22 mouse cellular contexts compared by ENCODE assay signal in the genomic region with DNA sequence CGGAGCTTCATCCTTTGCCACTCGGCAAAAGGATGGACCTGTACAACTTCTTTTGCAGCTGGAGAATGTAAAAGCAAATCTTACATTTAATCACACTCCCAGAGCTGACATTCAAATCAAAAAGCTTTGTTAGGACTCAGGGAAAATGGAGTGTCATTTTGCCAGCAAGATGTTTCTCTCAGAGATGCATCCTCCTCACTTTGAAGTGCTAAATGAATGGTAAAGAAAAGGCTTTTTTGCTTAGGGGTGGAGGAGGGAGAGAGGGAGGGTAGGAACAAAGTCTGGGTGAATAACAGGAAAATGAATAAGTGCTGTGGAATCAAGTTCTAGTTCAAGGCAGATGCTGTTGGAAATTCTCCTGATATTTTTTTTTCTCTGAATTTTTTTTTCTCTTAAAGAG. TPM values are rescaled to one million over a fixed set of nuclear protein-coding genes. Genes with fewer than 3 reads are reported as not detected.
DNase-seq lines count a peak whose midpoint lies in the region; ATAC-seq and TF ChIP-seq lines count a peak whose summit lies in the region.
"Had no signal": no experiment of that assay in that cellular context is flagged by ENCODE, and none has a peak within 500 bp of the region (broad histone marks: within the 10 kb centered on the region; RNA-seq: fewer than 3 reads in every experiment).

No protein-coding gene starts in this region.

- DNase-seq in layer of hippocampus, adult 2 months (ENCODE audit: low spot score in 2 of 2): peak in 1 of 2 experiments; percentile 31
- DNase-seq in layer of hippocampus, postnatal 36 days: no peak
- DNase-seq in NIH3T3 (ENCODE audit: low read depth): peak; percentile 42
- DNase-seq in brain, embryonic 14.5 days (ENCODE audit: low read depth): peak; percentile 35
- DNase-seq in cerebellum, adult 11-12 months: no peak
- no peak for DNase-seq in cerebellum, postnatal 36 days
- DNase-seq: adrenal gland, adult 2 months; adrenal gland, postnatal 25 days; cerebellum, adult 11 months; cerebellum, adult 9-10 months; cerebellum, postnatal 25 days; gastrocnemius, postnatal 14 days; heart, adult 2 months; heart, postnatal 36 days; kidney, adult 9 months had no signal

- H3K4me1 ChIP-seq in forebrain, embryonic 16.5 days (replicated peaks; ENCODE audit: control insufficient read depth, insufficient read depth, low read length): no peaks in the 10 kb centered on the region
- H3K4me1 ChIP-seq in forebrain, embryonic 12.5 days: no peaks in the 10 kb centered on the region
- H3K4me1 ChIP-seq: embryonic facial prominence, embryonic 13.5 days; heart, embryonic 13.5 days; hindbrain, embryonic 15.5 days had no signal

- H3K9ac ChIP-seq in forebrain, embryonic 16.5 days (replicated peaks; ENCODE audit: low read depth, low read length): no peak overlapping the region
- H3K9ac ChIP-seq in forebrain, embryonic 12.5 days: no peak overlapping the region
- H3K9ac ChIP-seq: embryonic facial prominence, embryonic 13.5 days; heart, embryonic 13.5 days; hindbrain, embryonic 15.5 days had no signal

- ATAC-seq in forebrain, embryonic 16.5 days: no peak
- ATAC-seq in forebrain, embryonic 12.5 days (ENCODE audit: low FRiP score): no peak
- ATAC-seq: intestine, embryonic 16.5 days had no signal

- 0 out of 2 replicates have a peak overlapping the region, but pooled peaks have one; percentile 26 for H3K27ac ChIP-seq in forebrain, embryonic 16.5 days (ENCODE audit: low read length)
- no peak overlapping the region for H3K27ac ChIP-seq in forebrain, embryonic 12.5 days
- H3K27ac ChIP-seq in layer of hippocampus, adult 2 months: peak overlapping the region; percentile 62; the same call in 1 of the 2 replicates
- H3K27ac ChIP-seq: embryonic facial prominence, embryonic 13.5 days; heart, adult 2 months; heart, embryonic 13.5 days; hindbrain, embryonic 15.5 days had no signal

- no peak for TF ChIP-seq POLR2A in brain, embryonic 14.5 days (IDR thresholded peaks at IDR 0.05; ENCODE audit: borderline replicate concordance, extremely low read depth, insufficient read depth, insufficient read length, poor library complexity, severe bottlenecking)

- TF ChIP-seq CTCF in layer of hippocampus, adult 2 months (conservative IDR thresholded peaks at IDR 0.05): no peak
- no peak for TF ChIP-seq CTCF in brain, embryonic 14.5 days (IDR thresholded peaks at IDR 0.05; ENCODE audit: borderline replicate concordance, extremely low read depth, insufficient read depth, insufficient read length)

- WGBS in forebrain, embryonic 16.5 days: 71% methylated on average over 2 of the region's 2 CpGs
- 89% methylated on average over 2 of the region's 2 CpGs for WGBS in forebrain, embryonic 12.5 days

- H3K27me3 ChIP-seq in forebrain, embryonic 16.5 days (replicated peaks; ENCODE audit: control insufficient read depth, insufficient read depth, low read length): no peaks in the 10 kb centered on the region
- no peaks in the 10 kb centered on the region for H3K27me3 ChIP-seq in forebrain, embryonic 12.5 days
- H3K27me3 ChIP-seq: CH12.LX; embryonic facial prominence, embryonic 13.5 days; hindbrain, embryonic 15.5 days had no signal

- no peak overlapping the region for H3K4me2 ChIP-seq in forebrain, embryonic 16.5 days (ENCODE audit: low read length)
- H3K4me2 ChIP-seq in forebrain, embryonic 12.5 days: no peak overlapping the region
- H3K4me2 ChIP-seq: embryonic facial prominence, embryonic 13.5 days; heart, embryonic 13.5 days; hindbrain, embryonic 15.5 days had no signal

- H3K4me3 ChIP-seq in forebrain, embryonic 16.5 days (replicated peaks; ENCODE audit: low read length): no peak overlapping the region
- H3K4me3 ChIP-seq in forebrain, embryonic 12.5 days (replicated peaks): no peak overlapping the region
- H3K4me3 ChIP-seq in layer of hippocampus, adult 2 months: no peak overlapping the region
- H3K4me3 ChIP-seq: embryonic facial prominence, embryonic 13.5 days; heart, adult 2 months; heart, embryonic 13.5 days; hindbrain, embryonic 15.5 days had no signal

- no peaks in the 10 kb centered on the region for H3K9me3 ChIP-seq in forebrain, embryonic 16.5 days (ENCODE audit: control insufficient read depth, low read length)
- no peaks in the 10 kb centered on the region for H3K9me3 ChIP-seq in forebrain, embryonic 12.5 days
- H3K9me3 ChIP-seq: embryonic facial prominence, embryonic 13.5 days; heart, embryonic 13.5 days; hindbrain, embryonic 15.5 days had no signal

- H3K36me3 ChIP-seq in forebrain, embryonic 16.5 days (ENCODE audit: control insufficient read depth, insufficient read depth): no peaks in the 10 kb centered on the region
- no peaks in the 10 kb centered on the region for H3K36me3 ChIP-seq in forebrain, embryonic 12.5 days (replicated peaks)
- H3K36me3 ChIP-seq: embryonic facial prominence, embryonic 13.5 days; heart, embryonic 13.5 days; hindbrain, embryonic 15.5 days had no signal

RNA-seq across cellular contexts. Expression of gene Gria1, which starts 53.4 kb away (rescaled TPM):
- 60.5 and 75.1 TPM in 2 replicates for polyA plus RNA-seq in forebrain, embryonic 16.5 days (2015; fragmentation: Nextera tagmentation; extraction: Ambion mirVana)
- 9.6 and 9.7 TPM in 2 replicates for polyA plus RNA-seq in forebrain, embryonic 12.5 days (2016; fragmentation: Nextera tagmentation; extraction: Ambion mirVana)
- total RNA-seq in layer of hippocampus, adult 2 months (2021): 100 to 1,000 TPM; 751 TPM
- total RNA-seq in layer of hippocampus, postnatal 36 days (2021): 100 to 1,000 TPM; 709 to 721 TPM
- 29.6 and 38.1 TPM in 2 replicates for polyA plus RNA-seq in brain, embryonic 14.5 days (2012; rRNA removed)

Comparison
In these comparisons a context has a peak if more than half of its experiments do, and no peak if none do; other contexts are left out.
1. DNase-seq: peak in NIH3T3 (single experiment) and brain, embryonic 14.5 days (single experiment); none in layer of hippocampus, postnatal 36 days (0 of 2), cerebellum, adult 11-12 months (single experiment) and cerebellum, postnatal 36 days (0 of 2).